Mouse (Mus musculus) kidney, postnatal 36 days (tissue): ENCODE measurements around the gene Iqch.

Source experiments
- DNase-seq, 2 experiments: peaks; one replicate each; pipeline ENCODE4 v3.0.0; 2021 to 2022; ENCODE audit warnings: mixed read lengths in 2 of 2

Gene Iqch

GRCm38 (mm10) chr9:63372541-63372940, 229.8 kb downstream of the Iqch start:
- DNase-seq = no peak
